Mouse (Mus musculus) heart, postnatal 0 days (tissue): ENCODE measurements around the gene Hlf.

ENCODE experiments used
- CTCF ChIP-seq: IDR thresholded peaks from 2 replicates; pipeline ENCODE4 v1.5.1; 2016; ENCODE audit warnings: antibody characterized with exemption, control low read depth, low read depth
- EP300 ChIP-seq: IDR thresholded peaks from 2 replicates; pipeline ENCODE4 v1.6.1; 2016; ENCODE audit warnings: antibody characterized with exemption, low read depth

DNA sequence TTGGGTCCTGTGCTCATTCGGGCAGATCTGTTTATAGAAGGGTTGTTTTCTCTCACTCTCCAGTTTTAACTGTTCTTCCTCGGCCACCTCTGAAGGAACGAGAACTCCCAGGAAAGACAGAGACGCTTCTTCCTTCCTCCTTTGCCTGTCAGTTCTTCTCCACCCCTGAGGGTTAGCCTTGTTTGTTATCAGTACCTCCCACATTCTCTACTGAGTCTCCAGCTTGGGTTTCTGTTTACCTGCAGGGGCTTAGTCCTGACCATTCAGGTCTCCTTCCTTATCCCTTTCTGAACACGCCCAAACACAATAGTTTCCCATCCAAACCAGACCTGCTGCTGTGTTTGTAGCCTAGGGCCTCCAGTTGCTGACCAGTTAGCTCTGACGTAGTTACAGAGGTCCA lies 8.2 kb upstream of the Hlf start:
- TF ChIP-seq CTCF (no peak), EP300 (no peak)
